Mouse (Mus musculus): ENCODE measurements at regions not wholly inside any gene's neighbourhood (a gene's known extent, or its start where the extent isn't known, plus 50 kb on each side); places are given as distances from the start of the nearest gene placed in this dataset.

DNA sequence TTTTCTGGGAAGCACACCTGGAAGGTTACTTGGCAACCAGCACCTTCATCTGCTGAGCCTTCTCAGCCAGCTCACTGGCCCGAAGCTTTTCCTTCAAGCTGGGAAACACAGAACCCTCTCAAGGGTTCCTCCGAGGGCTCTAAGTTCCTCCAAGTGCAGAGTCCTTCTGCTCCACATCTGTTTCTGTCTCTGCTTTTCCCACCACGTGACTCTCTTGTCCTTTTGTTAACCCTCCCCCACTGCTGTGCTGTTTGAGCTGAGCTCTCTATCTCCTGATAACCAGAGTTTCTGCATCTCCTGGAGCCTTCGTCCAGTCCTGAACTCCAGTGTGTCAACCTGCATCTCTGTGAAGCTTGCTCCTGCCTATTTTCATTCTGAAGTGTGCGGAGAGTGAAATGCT lies 183.5 kb upstream of the Fbxo11 start:
- no peak for DNase-seq (ENCODE audit: low spot score in 2 of 2)
- intact Hi-C loops (cut with DNase I): no loop called here

- intact Hi-C loops (cut with DNase I): loop anchor here (1.0 to 5.0 kb wide), 3 partner anchors 165 to 227 kb away; no protein-coding TSS in a partner anchor
- peak; percentile 52 to 58 for DNase-seq (ENCODE audit: low spot score in 2 of 2)
Measured at GRCm38 (mm10) chr17:88251949-88252521, 186.9 kb upstream of the Fbxo11 start.

DNA sequence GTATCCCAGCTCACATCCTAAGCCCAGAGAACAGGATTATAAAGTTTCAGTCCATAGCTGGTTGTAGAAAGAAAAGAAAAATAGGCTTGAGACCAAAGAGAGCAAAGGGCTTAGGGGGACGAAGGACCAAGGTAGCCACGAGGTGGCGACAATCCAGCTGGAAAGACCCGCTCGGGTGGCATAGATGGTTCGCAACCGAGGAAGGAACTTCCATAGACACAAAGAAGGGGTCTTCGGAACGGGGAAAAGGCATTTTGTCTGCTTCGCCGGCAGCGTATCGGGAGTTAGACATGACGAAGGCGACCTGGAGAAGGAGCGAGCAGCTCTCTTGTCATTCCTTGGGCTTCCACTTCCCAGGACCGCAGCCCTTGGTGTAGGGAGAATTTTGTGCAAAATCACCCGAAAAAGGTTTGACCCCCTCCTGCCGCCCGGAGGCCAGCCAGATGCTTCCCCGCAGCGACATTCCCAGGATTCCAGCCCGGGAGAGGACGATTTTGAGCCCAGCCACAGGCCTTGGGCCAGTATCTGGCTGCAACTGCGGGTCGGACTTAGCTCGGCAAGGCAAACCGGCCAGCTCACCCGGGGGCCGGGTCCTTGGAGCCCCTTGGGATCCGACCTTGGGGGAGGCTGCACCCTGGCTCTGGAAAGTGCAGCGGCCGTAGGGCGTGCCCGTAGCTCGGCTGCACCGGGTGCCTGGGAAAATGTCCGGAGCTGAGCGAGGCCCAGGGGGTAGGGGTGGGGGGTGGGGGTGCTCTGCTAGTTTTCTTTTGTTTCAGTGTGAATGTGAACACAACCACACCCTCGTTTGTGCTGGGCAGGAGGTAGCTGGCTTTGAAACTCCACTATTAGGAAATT lies 184.5 kb upstream of the Foxn2 start:
- DNase-seq (ENCODE audit: low spot score in 2 of 2): peak; percentile 75 to 79
- intact Hi-C loops (cut with DNase I): loop anchor here (1.0 to 5.0 kb wide), 5 partner anchors 71 to 381 kb away; partner anchors contain the start of genes Foxn2 and Ppp1r21

GRCm38 (mm10) chr17:88256599-88257544 lies 183.6 kb upstream of the Foxn2 start:
- DNase-seq (ENCODE audit: low spot score in 2 of 2): peak; percentile 68 to 92
- intact Hi-C loops (cut with DNase I): loop anchor here (1.0 to 5.0 kb wide), 4 partner anchors 70 to 380 kb away; partner anchors contain the start of genes Foxn2 and Ppp1r21

DNA sequence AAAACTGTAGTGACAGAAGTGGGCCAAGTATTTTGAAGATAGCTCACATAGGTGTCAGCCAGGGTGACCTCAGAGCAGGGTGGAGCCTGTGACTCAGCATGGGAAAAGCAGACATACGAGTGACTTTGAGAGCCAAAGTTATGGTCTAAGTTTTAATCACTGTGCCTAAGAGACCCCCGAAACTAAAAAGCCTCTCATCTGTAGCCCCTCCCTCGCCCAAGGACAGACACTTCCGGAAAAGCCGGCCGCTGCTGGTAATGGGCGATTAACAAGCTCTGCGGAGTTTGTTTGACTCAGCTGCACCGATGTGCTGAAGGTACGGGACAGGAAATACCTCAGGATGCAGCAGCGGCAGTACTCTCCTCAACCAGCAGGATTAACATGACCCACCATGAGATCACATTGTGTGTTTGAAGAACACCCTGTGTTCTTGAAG lies 182.1 kb upstream of the Foxn2 start:
- no peak for DNase-seq (ENCODE audit: low spot score in 2 of 2)
- intact Hi-C loops (cut with DNase I): loop anchor here (5.0 kb wide), 2 partner anchors 69 to 379 kb away; no protein-coding TSS in a partner anchor

DNA sequence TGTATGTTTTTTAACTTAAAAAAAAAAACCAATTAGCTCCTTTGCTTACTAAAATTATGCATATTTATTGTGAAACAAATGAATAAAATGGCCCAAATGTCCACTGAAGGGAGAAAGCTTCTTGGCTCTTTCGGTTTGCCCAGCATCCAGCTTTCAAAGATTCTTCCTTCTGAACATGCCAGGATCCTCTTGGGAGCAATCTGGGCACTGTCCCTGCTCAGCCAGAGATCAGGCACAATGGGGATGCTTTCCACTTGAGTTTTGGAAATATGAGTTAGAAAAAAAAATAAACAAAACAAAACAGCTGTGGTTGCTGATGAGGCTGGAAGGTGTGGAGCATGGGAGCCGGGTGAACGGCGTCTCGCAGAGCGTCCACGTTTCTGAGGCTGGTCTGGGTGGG lies 180.3 kb upstream of the Foxn2 start:
- intact Hi-C loops (cut with DNase I): no loop called here
- DNase-seq (ENCODE audit: low spot score in 2 of 2): no peak

GRCm38 (mm10) chr17:88260826-88261225 lies 179.7 kb upstream of the Foxn2 start:
- intact Hi-C loops (cut with DNase I): no loop called here

GRCm38 (mm10) chr17:88261556-88261955 lies 179.0 kb upstream of the Foxn2 start:
- intact Hi-C loops (cut with DNase I): no loop called here
- DNase-seq (ENCODE audit: low spot score in 2 of 2): no peak

More at GRCm38 (mm10) chr17:88260826-88261225, 179.7 kb upstream of the Foxn2 start:
- no peak for DNase-seq (ENCODE audit: low spot score in 2 of 2)

DNA sequence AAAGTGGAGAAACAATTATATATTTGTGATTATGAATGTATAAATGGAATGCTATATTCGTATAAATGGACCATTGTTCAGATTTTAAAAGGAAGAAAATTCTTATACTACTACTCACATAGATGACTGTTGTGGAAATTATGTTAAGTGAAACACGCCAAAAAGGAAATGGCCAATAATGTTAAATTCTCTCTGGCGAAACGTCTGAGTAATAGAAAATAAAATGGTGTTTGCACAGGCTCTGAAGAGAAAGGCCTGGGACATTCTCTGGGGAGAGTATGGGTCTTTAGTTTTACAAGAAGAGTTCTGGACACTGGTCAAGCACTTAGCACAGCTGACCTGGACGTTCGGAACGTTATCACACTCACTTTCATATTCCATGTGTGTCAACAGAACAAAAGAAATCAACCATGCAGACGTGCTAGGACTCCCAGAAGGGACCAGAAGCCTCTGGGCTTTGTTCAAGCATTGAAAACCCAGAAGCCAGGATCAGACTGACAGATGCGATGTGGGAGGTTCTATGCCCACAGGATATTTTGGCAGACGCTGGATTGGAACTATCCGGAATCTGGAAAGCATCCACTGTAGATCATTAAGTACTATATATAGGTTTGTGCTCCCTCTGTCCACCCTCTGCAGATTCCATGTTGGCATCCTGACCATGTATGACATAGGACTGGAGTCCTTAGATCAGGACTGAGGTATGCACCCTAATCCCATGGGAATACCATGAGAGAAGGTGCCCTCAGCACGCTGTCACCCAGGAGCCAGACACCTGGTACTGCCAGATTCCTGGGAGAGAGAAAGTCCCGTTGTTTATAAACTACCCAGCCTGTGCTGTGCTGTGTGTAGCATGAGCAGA lies 178.0 kb upstream of the Foxn2 start:
- DNase-seq (ENCODE audit: low spot score in 2 of 2): peak; percentile 52 to 89
- intact Hi-C loops (cut with DNase I): no loop called here

GRCm38 (mm10) chr17:88265291-88265690 lies 175.2 kb upstream of the Foxn2 start:
- no peak for DNase-seq (ENCODE audit: low spot score in 2 of 2)
- intact Hi-C loops (cut with DNase I): no loop called here

DNA sequence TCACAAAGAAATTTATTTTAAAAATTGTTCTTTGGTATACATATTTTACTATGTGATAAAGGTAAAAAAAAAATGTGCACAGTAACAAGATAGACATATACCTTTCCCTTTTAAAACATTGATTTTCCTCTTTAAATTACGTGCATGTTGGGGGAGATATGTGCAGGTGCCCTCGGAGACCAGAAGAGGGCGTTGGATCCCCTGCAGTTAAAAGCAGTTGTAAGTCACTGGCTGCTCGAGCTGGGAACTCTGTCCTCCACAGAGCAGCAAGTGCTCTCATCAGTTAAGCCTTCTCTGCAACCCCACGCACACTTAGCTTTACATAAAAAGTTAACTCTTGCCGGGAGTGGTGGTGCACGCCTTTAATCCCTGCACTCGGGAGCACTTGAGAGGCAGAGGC lies 172.3 kb upstream of the Foxn2 start:
- DNase-seq (ENCODE audit: low spot score in 2 of 2): no peak
- intact Hi-C loops (cut with DNase I): no loop called here

GRCm38 (mm10) chr17:88268802-88269201 lies 171.7 kb upstream of the Foxn2 start:
- no peak for DNase-seq (ENCODE audit: low spot score in 2 of 2)
- intact Hi-C loops (cut with DNase I): no loop called here

DNA sequence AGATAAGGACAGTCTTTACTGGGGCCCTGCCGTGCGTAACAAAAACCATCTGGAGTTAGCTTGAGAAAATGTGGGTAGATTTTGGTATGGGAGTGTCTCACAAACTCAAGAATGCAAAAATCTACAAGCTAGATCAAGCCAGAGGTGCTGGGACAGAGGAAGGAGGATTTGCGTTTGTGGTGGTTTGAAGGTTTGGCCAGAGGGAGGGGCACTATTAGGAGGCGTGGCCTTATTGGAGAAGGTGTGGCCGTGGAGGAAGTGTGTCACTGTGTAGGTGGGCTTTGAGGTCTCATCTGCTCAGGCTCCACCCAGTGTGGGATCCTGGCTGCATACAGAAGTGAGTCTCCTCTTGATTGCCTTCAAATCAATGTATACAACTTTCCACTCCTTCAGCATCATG lies 169.6 kb upstream of the Foxn2 start:
- DNase-seq (ENCODE audit: low spot score in 2 of 2): no peak
- intact Hi-C loops (cut with DNase I): no loop called here

- no peak for DNase-seq (ENCODE audit: low spot score in 2 of 2)
Measured at GRCm38 (mm10) chr17:88272161-88272560, 168.3 kb upstream of the Foxn2 start.

DNA sequence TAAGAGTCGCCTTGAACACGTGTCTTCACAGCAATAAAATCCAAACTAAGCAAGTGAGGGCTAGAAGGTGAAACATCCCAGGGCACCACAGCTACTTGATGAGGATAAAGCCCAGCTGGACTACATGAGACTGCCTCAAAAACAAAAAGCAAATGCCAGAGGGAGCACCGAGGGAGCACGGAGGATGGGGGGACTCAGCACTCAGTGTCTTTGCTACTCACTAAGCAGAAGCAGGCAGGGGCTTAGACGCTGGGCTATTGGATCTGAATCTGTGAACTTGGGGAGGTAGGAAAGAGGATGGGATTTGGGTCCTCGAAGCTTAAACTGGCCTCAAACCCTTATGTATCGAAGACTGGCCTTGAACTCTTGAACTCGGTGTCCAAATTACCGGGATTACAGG lies 167.0 kb upstream of the Foxn2 start:
- intact Hi-C loops (cut with DNase I): no loop called here
- no peak for DNase-seq (ENCODE audit: low spot score in 2 of 2)

More at GRCm38 (mm10) chr17:88272161-88272560, 168.3 kb upstream of the Foxn2 start:
- intact Hi-C loops (cut with DNase I): no loop called here

DNA sequence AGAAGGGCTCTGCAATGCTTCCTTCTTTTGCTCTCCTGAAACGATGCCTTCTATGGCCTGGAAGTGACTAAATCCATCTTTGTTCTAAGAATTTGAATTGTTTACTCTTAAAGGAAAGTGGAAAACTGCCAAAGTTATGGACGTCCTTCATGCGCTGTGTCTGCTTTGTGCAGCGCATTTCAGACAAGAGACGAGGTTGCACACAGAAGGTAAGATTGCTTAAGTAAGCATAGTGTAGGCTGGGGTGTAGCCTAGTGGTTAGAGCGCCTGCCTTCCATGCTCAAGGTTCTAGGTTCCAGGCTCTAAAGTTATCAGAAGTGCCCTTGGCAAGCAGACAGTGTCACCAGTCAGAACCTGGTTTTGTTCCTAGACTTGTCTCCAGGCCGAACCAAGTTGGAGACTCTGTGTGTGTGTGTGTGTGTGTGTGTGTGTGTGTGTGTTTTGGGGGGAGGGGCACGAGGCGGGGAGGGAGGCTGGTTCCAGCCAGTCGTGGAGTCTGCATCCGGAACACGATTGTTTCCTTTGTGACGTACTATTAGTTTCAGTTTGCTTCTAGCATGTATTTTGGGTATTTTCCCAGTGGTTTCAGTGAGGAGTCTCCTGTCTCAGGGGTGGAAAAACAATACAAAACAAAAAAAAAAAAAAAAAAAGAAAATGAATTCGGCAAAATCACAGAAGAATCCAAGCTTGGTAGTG lies 166.4 kb upstream of the Foxn2 start:
- intact Hi-C loops (cut with DNase I): no loop called here
- DNase-seq (ENCODE audit: low spot score in 2 of 2): no peak

GRCm38 (mm10) chr17:88274720-88275433 lies 165.6 kb upstream of the Foxn2 start:
- intact Hi-C loops (cut with DNase I): no loop called here
- peak; percentile 65 to 75 for DNase-seq (ENCODE audit: low spot score in 2 of 2)

- intact Hi-C loops (cut with DNase I): no loop called here
- DNase-seq (ENCODE audit: low spot score in 2 of 2): no peak
Measured at GRCm38 (mm10) chr17:88279656-88280055, 160.9 kb upstream of the Foxn2 start.
